Mouse (Mus musculus) heart, postnatal 25 days (tissue): ENCODE measurements around the gene Etaa1. TPM values are rescaled to one million over a fixed set of nuclear protein-coding genes. Genes with fewer than 3 reads are reported as not detected.
"Not testable (repeated sequence)": the region's sequence is repeated elsewhere in the genome, so short reads cannot be mapped to it uniquely, and the experiment has no call there.

Experiments
- DNase-seq: peaks from one replicate; pipeline ENCODE4 v3.0.0; 2022; ENCODE audit warnings: low spot score
- intact Hi-C: fragments of 180-260 bp; cut with DNase I; formaldehyde crosslinking; loops from one replicate; pipeline ENCODE4 v1.15.1; 2025
- total RNA-seq, 2 experiments: library from RNA; stranded (reverse); gene quantifications; 2 replicates each; pipeline ENCODE4 v1.2.3; 2021

The Etaa1 gene
- total RNA-seq: 1 to 10 TPM; 3.0 to 3.4 TPM

- intact Hi-C loops: no loop called here
- DNase-seq: peak; percentile 87
Measured at GRCm38 (mm10) chr11:17953231-17954134, at the start of gene Etaa1. Gene Etaa1, minus strand, starts transcription at chr11:17953875.

DNA sequence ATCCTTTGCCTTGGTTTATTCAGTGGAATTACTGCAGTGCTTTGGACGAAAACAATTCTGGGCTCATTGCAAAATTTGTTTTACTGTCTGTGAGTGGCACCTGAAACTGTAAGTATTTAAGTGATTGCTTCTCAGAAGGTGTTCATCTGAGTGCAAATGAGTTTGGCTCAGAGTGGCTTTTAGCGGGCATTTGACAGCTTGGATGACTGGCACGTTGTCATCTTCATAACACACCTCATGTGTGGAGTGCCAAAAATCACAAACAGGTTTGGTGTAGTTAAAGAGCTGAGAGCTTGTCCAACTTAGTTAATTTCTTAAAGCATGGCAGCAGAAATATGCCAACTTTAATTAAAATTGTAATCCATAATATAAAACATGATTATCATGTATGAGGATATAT lies 40.5 kb upstream of the Etaa1 start:
- intact Hi-C loops: no loop called here
- DNase-seq: no peak

DNA sequence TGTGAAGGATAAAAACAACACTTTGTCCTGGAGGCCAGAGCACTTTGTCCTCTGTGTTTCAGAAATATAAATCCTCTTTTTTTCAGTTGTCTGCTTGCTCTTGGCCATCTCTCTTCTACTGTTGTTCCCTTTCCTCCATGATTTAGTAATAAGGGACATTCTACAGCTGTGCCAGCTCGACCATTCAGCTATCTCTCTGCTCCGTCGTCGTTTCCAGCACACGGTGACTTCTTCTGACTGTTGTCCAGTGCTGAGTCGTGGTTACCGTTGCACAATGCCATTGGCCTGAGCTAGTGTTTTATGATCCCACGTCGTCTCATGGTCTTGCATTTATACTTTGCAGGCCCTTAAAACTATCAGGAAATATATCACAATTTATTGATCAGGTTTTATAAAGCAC lies 38.6 kb upstream of the Etaa1 start:
- intact Hi-C loops: no loop called here
- no peak for DNase-seq

DNA sequence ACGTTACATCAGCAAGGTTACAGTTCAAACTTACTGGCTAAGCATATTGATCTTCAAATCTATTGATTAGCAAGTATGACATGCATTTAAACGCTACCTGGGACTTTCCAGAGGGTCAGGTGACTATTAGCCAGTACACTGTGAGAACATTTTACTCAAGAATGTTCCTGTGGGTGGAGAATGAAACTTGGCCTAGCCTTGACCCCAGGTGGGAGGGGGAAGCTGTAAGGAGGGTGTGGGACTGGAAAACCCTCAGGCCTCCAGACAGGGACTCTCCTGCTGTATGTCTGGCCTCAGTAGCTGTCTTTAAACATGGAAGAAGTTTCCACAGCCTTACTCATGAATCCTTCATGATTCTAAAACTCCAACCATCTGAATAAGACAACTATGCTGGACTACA lies 29.7 kb upstream of the Etaa1 start:
- intact Hi-C loops: no loop called here
- DNase-seq: no peak

DNA sequence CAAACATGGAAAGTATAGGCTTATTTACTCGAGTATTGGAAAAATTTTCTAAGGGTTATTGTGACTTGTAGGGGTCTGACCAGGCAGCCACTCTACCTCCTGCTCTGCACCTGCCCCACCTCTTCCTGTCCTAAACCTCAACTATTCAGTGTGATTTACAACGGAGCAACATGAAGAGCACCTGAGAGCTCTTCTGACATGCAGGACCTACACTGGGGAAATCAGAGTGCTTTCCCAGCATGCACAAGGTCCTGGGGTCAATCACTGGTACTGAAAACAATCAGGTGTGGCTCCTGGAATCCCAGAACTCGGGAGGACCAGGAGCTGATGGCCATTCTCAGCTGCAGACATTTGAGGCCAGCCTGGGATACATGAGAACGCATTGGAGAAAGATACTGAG lies 27.6 kb upstream of the Etaa1 start:
- no peak for DNase-seq
- intact Hi-C loops: no loop called here

DNA sequence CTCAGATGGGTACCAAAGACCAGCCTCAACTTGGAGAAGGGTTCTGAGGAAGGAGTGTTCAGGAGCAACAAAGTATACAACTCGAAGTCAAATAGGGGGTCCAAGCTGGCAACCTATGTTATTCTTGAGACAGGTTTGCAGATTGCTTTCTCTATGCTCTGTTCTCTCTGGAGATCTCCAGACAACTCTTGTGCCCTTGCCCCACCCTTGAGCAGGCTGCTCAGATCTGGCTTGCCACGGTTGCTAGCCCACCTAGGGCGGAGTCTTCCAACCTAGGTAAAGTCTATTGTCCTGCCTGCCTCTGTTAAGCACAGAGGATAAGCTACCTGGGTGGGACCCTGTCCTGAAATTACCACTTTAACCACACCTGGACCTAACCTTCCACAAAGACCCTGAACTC lies 21.9 kb upstream of the Etaa1 start:
- intact Hi-C loops: no loop called here

DNA sequence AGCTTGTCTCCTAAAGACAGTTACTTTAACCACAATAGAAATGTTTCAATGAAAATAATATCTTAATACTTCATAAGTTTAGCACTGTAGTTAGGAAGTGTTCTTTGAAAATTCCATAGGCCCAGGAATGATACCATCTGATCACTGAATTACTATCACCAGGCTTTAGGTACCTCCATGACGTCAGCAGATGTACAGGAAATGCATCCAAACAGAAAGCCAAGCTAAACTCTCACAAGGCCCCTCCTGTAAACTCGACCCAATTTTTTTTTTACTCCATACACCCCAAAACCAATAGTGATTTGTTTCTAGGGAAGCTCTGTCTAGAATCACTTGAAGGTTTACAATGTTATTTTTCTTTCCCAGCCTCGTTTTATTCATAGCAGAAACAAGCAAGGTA lies 884 bp downstream of the Etaa1 start:
- DNase-seq: no peak
- intact Hi-C loops: no loop called here

More for the DNA sequence above, 21.9 kb upstream of the Etaa1 start:
- DNase-seq: no peak

DNA sequence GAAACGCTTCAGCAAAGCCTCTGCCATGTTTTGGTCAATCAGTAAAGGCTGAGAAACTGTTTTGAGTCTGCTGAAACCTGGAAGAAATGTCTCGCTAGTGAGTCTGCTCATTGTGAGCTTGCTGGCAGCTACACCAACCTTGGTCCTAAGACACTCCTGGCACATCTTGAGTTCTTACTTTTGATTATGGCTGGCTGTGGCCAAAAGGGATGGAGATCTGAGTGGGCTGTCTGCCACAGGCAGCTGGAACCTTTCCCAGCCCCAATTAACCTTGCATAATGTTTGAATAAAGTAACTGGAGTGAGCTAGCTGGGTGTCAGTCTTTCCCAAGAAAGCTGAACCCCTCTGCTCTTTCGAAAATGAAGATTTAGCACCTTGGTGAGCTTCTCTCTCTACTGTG lies 2.3 kb downstream of the Etaa1 start:
- no peak for DNase-seq
- intact Hi-C loops: no loop called here

DNA sequence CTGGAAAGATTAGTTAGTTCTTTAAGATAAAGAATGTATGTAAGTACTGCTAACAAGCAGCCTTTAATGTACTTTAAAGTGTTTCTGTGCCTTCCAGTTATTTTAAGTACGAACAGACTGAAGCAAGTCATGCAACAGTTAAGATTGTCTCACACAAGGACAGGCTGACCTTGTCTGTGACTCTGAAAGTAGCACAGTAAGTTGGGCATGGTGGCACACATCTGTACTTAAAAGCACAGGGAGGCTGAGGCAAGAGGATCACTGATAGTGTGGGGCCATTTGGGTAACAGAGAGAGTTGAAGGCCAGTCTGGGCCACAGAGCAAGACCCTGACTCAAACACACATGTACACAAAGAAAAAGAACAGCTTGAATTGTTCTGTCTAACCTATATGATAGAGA lies 14.5 kb downstream of the Etaa1 start:
- no peak for DNase-seq

DNA sequence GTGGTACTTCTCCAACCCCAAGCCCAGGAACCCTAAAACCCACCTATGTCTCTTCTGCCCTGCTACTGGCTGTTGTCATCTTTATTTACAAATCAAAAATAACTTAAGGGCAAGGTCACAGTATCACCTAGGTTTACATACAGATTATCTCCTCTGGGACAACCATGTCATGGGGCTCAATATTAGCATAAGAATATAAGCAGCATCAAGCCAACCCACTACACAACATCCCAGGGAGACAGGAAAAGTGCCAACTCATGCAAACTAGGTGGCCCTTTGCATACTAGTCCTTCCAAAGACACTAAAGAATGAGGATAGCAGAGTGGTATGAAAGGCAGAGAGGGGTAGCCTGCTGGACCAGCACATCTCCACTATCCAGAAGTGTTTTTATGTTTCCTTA lies 15.7 kb downstream of the Etaa1 start:
- no peak for DNase-seq
- intact Hi-C loops: no loop called here

More for the DNA sequence above, 14.5 kb downstream of the Etaa1 start:
- intact Hi-C loops: no loop called here

DNA sequence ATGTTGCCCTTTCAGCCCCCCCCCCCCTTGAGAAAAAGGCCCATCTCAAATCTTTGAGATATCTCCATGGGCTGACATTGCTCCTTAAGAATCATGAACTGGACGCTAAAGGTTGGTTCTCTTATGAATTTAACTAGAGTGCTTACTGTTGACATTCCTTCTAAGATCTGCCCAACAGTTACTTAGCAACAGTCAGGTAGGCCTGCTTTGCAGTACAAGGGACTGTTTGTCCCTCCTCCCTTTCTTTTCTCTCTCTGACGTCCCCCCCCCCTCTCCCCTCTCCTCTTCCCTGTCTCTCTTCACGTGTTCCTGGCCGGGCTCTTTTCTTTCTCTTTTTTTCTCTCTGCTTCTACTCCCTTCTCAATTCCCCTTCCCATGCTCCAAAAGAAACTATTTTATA lies 35.8 kb downstream of the Etaa1 start:
- no peak for DNase-seq
- intact Hi-C loops: no loop called here

DNA sequence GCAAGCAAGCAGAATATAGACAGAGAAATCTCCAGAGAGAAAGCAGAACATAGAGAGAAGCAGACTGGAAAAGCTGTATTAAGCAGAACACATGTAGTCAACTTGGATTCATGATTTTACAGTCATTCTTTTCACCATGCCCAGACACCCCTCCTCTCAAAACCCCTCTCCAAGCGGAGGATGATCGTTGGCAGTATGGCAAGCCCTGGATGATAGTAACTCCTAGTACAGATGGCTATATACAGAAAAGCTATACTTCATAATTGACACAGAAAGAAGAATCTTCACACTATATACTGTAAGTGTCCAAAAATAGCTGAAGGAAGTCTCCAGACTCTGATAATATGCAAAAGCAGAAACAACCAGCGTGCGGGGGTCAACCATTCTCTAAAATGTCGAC lies 36.6 kb downstream of the Etaa1 start:
- DNase-seq: no peak
- intact Hi-C loops: no loop called here

DNA sequence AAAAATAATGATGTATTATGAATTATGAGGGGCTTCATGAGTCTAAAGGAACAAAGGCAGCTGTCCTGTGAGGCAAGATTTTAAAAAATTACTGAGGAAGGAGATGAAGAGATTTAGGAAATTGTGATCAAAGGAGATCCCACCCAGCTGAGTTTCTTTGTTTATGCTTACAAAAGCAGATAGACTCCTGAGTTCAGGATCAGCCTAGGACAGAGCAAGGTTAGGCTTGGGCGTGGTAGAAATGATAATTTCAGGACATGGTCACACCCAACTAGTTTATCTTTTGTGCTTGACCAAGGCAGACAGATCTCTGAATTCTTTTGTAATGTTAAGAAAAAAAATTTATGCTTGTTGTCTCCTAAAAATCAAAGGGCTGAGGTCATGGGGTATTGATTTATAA lies 37.2 kb downstream of the Etaa1 start:
- intact Hi-C loops: no loop called here
- DNase-seq: no peak

DNA sequence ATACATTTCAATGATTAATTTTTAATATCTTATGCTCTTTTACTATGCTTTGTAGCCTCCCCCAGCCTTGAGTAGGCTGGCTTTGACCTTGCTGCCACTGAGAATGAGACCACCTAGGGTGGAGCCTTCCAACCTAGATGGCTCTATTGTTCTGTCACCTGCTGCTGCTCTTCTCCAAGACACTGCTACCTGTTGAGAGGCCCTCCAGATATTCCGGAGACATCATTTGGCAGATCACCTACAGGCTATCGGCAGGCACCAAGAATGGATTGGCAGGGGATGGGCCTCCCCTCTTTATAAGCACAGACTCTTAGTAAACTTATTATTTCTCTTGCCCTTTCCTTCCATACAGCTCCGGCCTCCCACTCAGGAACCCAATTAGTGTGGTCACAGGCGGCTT lies 52.7 kb downstream of the Etaa1 start:
- intact Hi-C loops, DNase-seq: not testable (repeated sequence)
